Comparison of ENCODE assay signal across 11 mouse cellular contexts in genomic region chr3:84488716-84489115, GRCm38 (mm10).
DNase-seq lines count a peak whose midpoint lies in the region; ATAC-seq lines count a peak whose summit lies in the region.
"Had no signal": no experiment of that assay in that cellular context is flagged by ENCODE, and none has a peak within 500 bp of the region (broad histone marks: within the 10 kb centered on the region; RNA-seq: fewer than 3 reads in every experiment).

No protein-coding gene starts in this region.

- peak; percentile 62 for ATAC-seq in frontal cortex, adult (ENCODE audit: low TSS enrichment)
- ATAC-seq: forebrain, embryonic 13.5 days; liver, postnatal 0 days had no signal

- DNase-seq in frontal cortex, postnatal 14 days (ENCODE audit: low spot score in 2 of 2), result no peak
- peak; percentile 11 to 37 for DNase-seq in kidney, postnatal 25 days
- DNase-seq in kidney, postnatal 14 days, result no peak
- DNase-seq in ES-CJ7 (ENCODE audit: low read depth, low spot score) (peak; percentile 8), ZHBTc4 (ENCODE audit: low read depth, low spot score) (peak; percentile 38)
- no peak for DNase-seq in embryo, embryonic 10 days (ENCODE audit: low spot score)
- DNase-seq: heart, postnatal 36 days; liver, postnatal 0 days; spleen, adult 18-20 months had no signal

Comparison
In these comparisons a context has a peak if more than half of its experiments do, and no peak if none do; other contexts are left out.
1. DNase-seq: peak in kidney, postnatal 25 days (2 of 2), ES-CJ7 (single experiment) and ZHBTc4 (single experiment); none in frontal cortex, postnatal 14 days (0 of 2), kidney, postnatal 14 days (single experiment) and embryo, embryonic 10 days (single experiment).